Mouse (Mus musculus) midbrain, postnatal 0 days (tissue): ENCODE measurements around the gene Dgkg. TPM values are rescaled to one million over a fixed set of nuclear protein-coding genes. Genes with fewer than 3 reads are reported as not detected.

Experiments
- ATAC-seq: fragments of 200-750 bp; cut with Nextera tagmentation; 2 replicates; pipeline ENCODE4 v1.8.0; 2017; ENCODE audit warnings: moderate number of reproducible peaks, mild to moderate bottlenecking, moderate TSS enrichment, moderate library complexity; ENCODE audit not compliant: low FRiP score
- DNase-seq: peaks from one replicate; pipeline ENCODE4 v3.0.0-alpha.2; 2015; ENCODE audit warnings: low spot score
- H3K27ac ChIP-seq: fragments of 300-500 bp; sonication (generic); 2 replicates; pipeline ENCODE4 v1.5.1; 2014; ENCODE audit warnings: low read depth, mild to moderate bottlenecking, low read length, mixed read lengths
- H3K27me3 ChIP-seq: fragments of 300-500 bp; sonication (generic); 2 replicates; pipeline ENCODE4 v1.6.1; 2014; ENCODE audit warnings: low read length, control low read depth, mixed read lengths; ENCODE audit not compliant: insufficient read depth
- H3K36me3 ChIP-seq: fragments of 300-500 bp; sonication (generic); 2 replicates; pipeline ENCODE4 v1.6.1; 2014; ENCODE audit warnings: low read length, control low read depth, mixed read lengths; ENCODE audit not compliant: insufficient read depth
- H3K4me1 ChIP-seq: fragments of 300-500 bp; sonication (generic); 2 replicates; pipeline ENCODE4 v1.6.1; 2014; ENCODE audit warnings: mild to moderate bottlenecking, control low read depth, antibody characterized with exemption, low read length, mixed read lengths; ENCODE audit not compliant: insufficient read depth
- H3K4me2 ChIP-seq: fragments of 300-500 bp; sonication (generic); 2 replicates; pipeline ENCODE4 v1.6.1; 2014; ENCODE audit warnings: low read depth, mild to moderate bottlenecking, low read length, mixed read lengths; ENCODE audit not compliant: poor library complexity, severe bottlenecking
- H3K4me3 ChIP-seq: fragments of 300-500 bp; sonication (generic); 2 replicates; pipeline ENCODE4 v1.5.1; 2014; ENCODE audit warnings: low read depth, mild to moderate bottlenecking, low read length, moderate library complexity
- H3K9ac ChIP-seq: fragments of 300-500 bp; sonication (generic); replicated peaks from 2 replicates; pipeline ENCODE4 v1.6.1; 2014; ENCODE audit warnings: mild to moderate bottlenecking, low read length, moderate library complexity, mixed read lengths; ENCODE audit not compliant: poor library complexity, severe bottlenecking
- H3K9me3 ChIP-seq: fragments of 300-500 bp; sonication (generic); 2 replicates; pipeline ENCODE4 v1.6.1; 2016; ENCODE audit warnings: low read length, control low read depth
- CTCF ChIP-seq: IDR thresholded peaks from 2 replicates; pipeline ENCODE4 v1.5.1; 2016; ENCODE audit warnings: antibody characterized with exemption, mild to moderate bottlenecking
- WGBS: fragments of 180-500 bp; shearing (Covaris S2); extraction: QIAGEN DNeasy Blood & Tissue Kit; methylation state at CpG from one replicate; pipeline ENCODE4 v1.1.7; 2014; 5-methylcytosine and 5-hydroxymethylcytosine counted together
- polyA plus RNA-seq: library from polyadenylated mRNA; unstranded; fragments of >200 nt; fragmentation: Nextera tagmentation; extraction: Ambion mirVana; gene quantifications from 2 replicates; pipeline ENCODE4 v1.2.1, GENCODE M21; 2015
- total RNA-seq: library from RNA; depleted of rRNA; stranded (reverse); fragments of >200 nt; gene quantifications from 2 replicates; pipeline ENCODE4 v1.2.3, GENCODE M21; 2014

The Dgkg gene
- total and polyA plus RNA-seq, 2 experiments from 2014 or later = 5.5 to 8.2 TPM

GRCm38 (mm10) chr16:22452082-22452481, 204.9 kb downstream of the Dgkg start:
- ATAC-seq (no peak), DNase-seq (no peak)
- Histone ChIP-seq H3K4me1 (no peaks in the 10 kb centered on the region), H3K4me2 (no peak overlapping the region), H3K4me3 (no peak overlapping the region), H3K9me3 (no peaks in the 10 kb centered on the region), H3K27ac (no peak overlapping the region), H3K36me3 (no peaks in the 10 kb centered on the region), H3K9ac (no peak overlapping the region), H3K27me3 (no peaks in the 10 kb centered on the region)
- no peak for TF ChIP-seq CTCF
- 73% methylated on average over 9 of the region's 9 CpGs for WGBS

- ATAC-seq (no peak), DNase-seq (no peak)
- 80% methylated on average over 6 of the region's 6 CpGs for WGBS
- Histone ChIP-seq H3K4me2 (no peak overlapping the region), H3K27ac (no peak overlapping the region), H3K36me3 (no peaks in the 10 kb centered on the region), H3K9me3 (no peaks in the 10 kb centered on the region), H3K4me3 (no peak overlapping the region), H3K4me1 (no peaks in the 10 kb centered on the region), H3K9ac (no peak overlapping the region), H3K27me3 (no peaks in the 10 kb centered on the region)
- TF ChIP-seq CTCF = no peak
Measured at GRCm38 (mm10) chr16:22448093-22448492, 208.9 kb downstream of the Dgkg start.

GRCm38 (mm10) chr16:22444786-22445185, 212.2 kb downstream of the Dgkg start:
- WGBS = 69% methylated on average over 6 of the region's 6 CpGs
- Histone ChIP-seq H3K9me3 (no peaks in the 10 kb centered on the region), H3K4me2 (no peak overlapping the region), H3K36me3 (no peaks in the 10 kb centered on the region), H3K9ac (no peak overlapping the region), H3K4me1 (no peaks in the 10 kb centered on the region), H3K27me3 (peaks cover 11% of the 10 kb centered on the region), H3K27ac (no peak overlapping the region), H3K4me3 (no peak overlapping the region)
- ATAC-seq (no peak), DNase-seq (no peak)
- no peak for TF ChIP-seq CTCF

- Histone ChIP-seq H3K4me3 (no peak overlapping the region), H3K27me3 (peaks cover 11% of the 10 kb centered on the region), H3K4me2 (no peak overlapping the region), H3K36me3 (no peaks in the 10 kb centered on the region), H3K4me1 (no peaks in the 10 kb centered on the region), H3K27ac (no peak overlapping the region), H3K9me3 (no peaks in the 10 kb centered on the region), H3K9ac (no peak overlapping the region)
- 34% methylated on average over 7 of the region's 7 CpGs for WGBS
- no peak for ATAC-seq
- DNase-seq = no peak
- no peak for TF ChIP-seq CTCF
Measured at GRCm38 (mm10) chr16:22442202-22442601, 214.8 kb downstream of the Dgkg start.

- H3K27me3 ChIP-seq = peaks cover 17% of the 10 kb centered on the region
- no peaks in the 10 kb centered on the region for H3K9me3 ChIP-seq
- H3K4me2 ChIP-seq = no peak overlapping the region
- H3K36me3 ChIP-seq = no peaks in the 10 kb centered on the region
- DNase-seq (no peak), ATAC-seq (no peak)
- H3K27ac ChIP-seq = no peak overlapping the region
- WGBS = 96% methylated on average over 4 of the region's 4 CpGs
- TF ChIP-seq CTCF = no peak
- H3K4me3 ChIP-seq = no peak overlapping the region
- no peaks in the 10 kb centered on the region for H3K4me1 ChIP-seq
- no peak overlapping the region for H3K9ac ChIP-seq
Measured at GRCm38 (mm10) chr16:22441317-22441716, 215.7 kb downstream of the Dgkg start.

GRCm38 (mm10) chr16:22440269-22440668, 216.8 kb downstream of the Dgkg start:
- H3K4me3 ChIP-seq = peak overlapping the region; percentile 88
- peak; percentile 59 for TF ChIP-seq CTCF
- peak overlapping the region; percentile 99 for H3K4me2 ChIP-seq
- WGBS = under 1% methylated on average over 18 of the region's 18 CpGs
- peak overlapping the region; percentile 34 for H3K9ac ChIP-seq
- peak overlapping the region; percentile 75 for H3K27ac ChIP-seq
- DNase-seq (peak; percentile 83), ATAC-seq (peak; percentile 10; the same call in 1 of the 2 replicates)
- H3K4me1 ChIP-seq = no peaks in the 10 kb centered on the region
- no peaks in the 10 kb centered on the region for H3K9me3 ChIP-seq
- H3K36me3 ChIP-seq = no peaks in the 10 kb centered on the region
- H3K27me3 ChIP-seq = peaks cover 23% of the 10 kb centered on the region
